Mouse (Mus musculus): ENCODE results near the gene P2ry14. TPM values are rescaled to one million over a fixed set of nuclear protein-coding genes. Genes with fewer than 3 reads are reported as not detected.

P2ry14 gene
- total RNA-seq (2022) = 10 to 100 TPM; 25.4 to 47.3 (median 37.8) TPM

DNA sequence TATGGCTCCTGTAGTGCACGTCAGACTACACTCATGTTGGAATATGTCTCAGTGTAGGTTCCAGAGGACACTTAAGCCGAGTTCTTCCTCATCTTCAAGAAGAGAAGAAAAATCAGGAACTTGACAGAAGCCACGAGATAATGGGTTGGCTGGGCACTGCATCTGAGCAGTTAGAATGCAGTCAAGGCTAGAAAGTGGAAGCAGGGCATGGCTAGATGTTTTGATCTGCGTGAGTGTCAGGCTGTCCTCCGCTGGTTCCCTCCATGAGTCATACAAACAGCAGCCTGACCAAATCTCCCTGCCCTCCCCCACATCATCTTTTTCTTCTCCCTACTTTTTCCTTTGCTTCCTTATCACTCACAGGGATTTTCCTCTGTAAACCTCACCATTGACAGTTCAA lies at the start of gene P2ry14:
Gene P2ry14, minus strand, starts transcription at position 195 of the 400 bp plus-strand sequence.
- peak; percentile 65 for DNase-seq

- no peak for DNase-seq
These were observed 44.0 kb upstream of the P2ry14 start for GRCm38 (mm10) chr3:59197329-59197948.

GRCm38 (mm10) chr3:59194938-59195337 lies 41.5 kb upstream of the P2ry14 start, which contains the start of gene Gpr87:
TSS of gene Gpr87 (minus strand) at chr3:59195104.
- DNase-seq = no peak

GRCm38 (mm10) chr3:59194099-59194498 lies 40.7 kb upstream of the P2ry14 start:
- no peak for DNase-seq

GRCm38 (mm10) chr3:59191674-59192073 lies 38.3 kb upstream of the P2ry14 start:
- DNase-seq = no peak

GRCm38 (mm10) chr3:59187336-59187735 lies 33.9 kb upstream of the P2ry14 start:
- DNase-seq = no peak

DNA sequence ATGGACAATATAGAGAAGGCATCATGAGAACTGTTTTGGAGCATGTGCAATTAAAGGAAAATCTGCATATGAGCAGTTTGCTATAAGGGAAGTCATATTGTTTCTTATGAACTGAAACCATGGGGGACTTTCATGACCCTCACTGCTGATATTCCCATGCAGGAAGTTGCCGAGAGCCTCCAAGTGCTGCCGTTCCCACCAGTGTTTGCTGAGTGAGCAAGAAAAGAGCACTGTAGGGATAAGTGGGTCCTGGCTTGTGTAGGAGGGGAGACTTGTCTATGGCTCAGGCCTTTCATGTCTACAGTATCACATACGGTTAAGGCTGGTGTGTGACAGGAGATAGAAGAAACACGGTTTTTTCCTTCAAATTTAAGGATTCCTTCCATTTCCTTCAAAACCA lies 32.2 kb upstream of the P2ry14 start:
- DNase-seq = no peak

GRCm38 (mm10) chr3:59182129-59182528 lies 28.7 kb upstream of the P2ry14 start:
- no peak for DNase-seq

- DNase-seq = no peak
These were observed 27.7 kb upstream of the P2ry14 start for GRCm38 (mm10) chr3:59181134-59181533.

GRCm38 (mm10) chr3:59176871-59177270 lies 23.5 kb upstream of the P2ry14 start:
- DNase-seq = no peak

DNA sequence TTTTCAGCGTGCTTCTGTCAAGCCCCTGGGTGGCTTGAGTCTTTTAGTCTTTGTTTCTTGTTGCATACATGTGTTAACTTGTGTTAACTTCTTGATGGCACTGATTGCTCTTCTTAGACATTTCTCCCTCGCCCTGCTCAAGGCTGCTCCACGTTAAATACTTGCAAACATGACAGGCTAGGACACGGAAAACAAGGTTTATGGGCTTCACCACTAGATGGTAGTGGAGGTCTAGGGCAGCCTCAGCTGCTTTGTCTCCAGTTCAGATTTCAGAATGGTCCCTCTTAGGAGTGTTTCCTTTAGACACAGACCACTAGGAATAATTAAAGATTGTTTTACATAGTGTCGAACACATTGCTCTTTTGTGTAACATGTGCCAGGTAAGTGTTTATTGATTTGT lies 21.8 kb upstream of the P2ry14 start:
- peak; percentile 28 for DNase-seq

- DNase-seq = no peak
These were observed 21.2 kb upstream of the P2ry14 start for GRCm38 (mm10) chr3:59174426-59175154.

- no peak for DNase-seq
These were observed 16.7 kb upstream of the P2ry14 start for GRCm38 (mm10) chr3:59169921-59170627.

- DNase-seq = no peak
These were observed 15.8 kb upstream of the P2ry14 start for GRCm38 (mm10) chr3:59169215-59169614.

DNA sequence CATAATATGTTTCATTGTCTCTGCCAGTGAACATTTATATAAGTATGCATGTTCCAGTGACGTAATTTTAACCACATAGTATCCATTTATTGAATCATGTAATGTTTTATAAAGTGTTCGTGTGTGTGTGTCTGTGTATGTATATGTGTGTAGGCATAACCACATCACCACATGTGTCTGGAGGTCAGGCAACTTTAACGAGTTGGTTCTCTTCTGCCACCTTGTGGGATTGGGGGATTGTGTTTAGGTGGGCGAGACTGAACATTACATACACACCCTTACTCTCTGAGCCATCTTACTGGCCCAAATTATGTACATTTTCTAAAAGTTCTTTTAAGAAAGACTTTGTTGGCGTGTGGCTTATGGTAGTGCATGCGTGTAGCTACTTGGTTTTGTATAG lies 15.1 kb upstream of the P2ry14 start:
- DNase-seq = no peak

DNA sequence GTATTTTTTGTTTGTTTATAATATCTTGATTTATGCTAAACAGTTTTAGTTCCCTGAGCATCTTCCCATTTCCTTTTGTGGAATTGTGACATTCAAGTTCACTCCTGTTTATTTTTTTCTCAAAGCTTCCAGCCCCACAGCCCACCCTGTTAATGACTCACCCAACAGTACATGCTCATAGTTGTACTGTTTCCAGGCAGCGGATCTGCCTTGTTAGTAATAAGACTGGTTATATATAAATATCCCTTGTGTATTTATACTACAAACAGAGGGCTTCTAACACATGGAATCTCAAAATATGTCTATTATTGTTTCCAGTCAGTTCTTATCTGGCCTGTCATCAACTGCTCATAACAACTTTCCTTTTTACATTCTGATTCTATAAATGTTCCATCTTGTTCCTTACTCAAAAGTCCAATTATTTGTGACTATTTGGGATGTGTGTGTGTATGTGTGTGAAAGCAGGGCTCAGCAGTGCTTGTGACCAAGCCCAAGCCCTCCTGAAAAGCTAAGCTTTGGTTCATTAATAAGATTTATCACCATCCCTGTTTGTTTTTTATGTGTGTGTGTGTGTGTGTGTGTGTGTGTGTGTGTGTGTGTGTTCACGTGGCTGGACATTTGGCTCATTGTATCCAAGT lies 14.1 kb upstream of the P2ry14 start:
- no peak for DNase-seq

DNA sequence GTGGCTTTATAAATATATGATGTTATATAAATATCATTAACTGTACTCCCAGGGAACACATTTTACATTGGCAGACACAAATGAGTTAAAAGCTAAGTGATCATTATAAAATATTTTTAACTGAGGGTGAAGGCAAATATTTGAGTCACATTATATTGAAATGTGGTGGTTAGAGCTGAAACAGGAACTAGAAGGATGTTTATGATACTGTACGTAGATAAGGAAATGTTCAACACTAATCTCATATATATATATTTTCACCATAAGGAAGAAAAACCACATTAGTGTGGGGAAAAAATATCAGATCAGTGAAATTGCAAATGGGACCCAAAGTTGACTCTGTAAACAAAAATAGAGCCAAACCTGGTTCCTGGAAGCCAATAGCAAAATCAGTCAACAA lies 7.0 kb upstream of the P2ry14 start:
- no peak for DNase-seq

- no peak for DNase-seq
These were observed 3.6 kb upstream of the P2ry14 start for GRCm38 (mm10) chr3:59157048-59157447.

DNA sequence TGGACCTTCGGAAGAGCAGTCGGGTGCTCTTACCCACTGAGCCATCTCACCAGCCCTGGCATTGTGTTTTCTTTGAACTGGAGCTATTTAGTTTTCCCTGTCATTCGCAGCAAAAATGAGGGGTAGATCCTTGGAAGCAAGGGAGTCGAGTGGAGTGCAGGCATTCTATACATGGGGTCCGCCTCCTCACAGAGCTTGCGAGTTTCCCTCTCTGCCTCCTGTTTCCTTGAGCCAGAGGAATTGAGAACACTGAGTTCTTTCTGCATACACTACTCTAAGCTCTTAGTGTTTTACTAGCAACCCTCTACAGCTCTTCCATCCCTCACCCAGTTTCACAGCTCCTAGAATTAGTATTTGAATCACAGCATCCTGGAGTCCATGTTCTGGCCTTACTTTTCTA lies 2.0 kb upstream of the P2ry14 start:
- DNase-seq = no peak

GRCm38 (mm10) chr3:59154888-59155287 lies 1.5 kb upstream of the P2ry14 start:
- no peak for DNase-seq

- DNase-seq = no peak
These were observed 2.8 kb downstream of the P2ry14 start for GRCm38 (mm10) chr3:59150624-59151023.

GRCm38 (mm10) chr3:59149646-59150045 lies 3.8 kb downstream of the P2ry14 start:
- DNase-seq = no peak

GRCm38 (mm10) chr3:59145194-59145593 lies 8.2 kb downstream of the P2ry14 start:
- DNase-seq = no peak

Data from adrenal gland, adult 8-10 months (tissue).